Mouse (Mus musculus) midbrain, embryonic 14.5 days (tissue): ENCODE results near the gene Hdgfl3. TPM values are rescaled to one million over a fixed set of nuclear protein-coding genes. Genes with fewer than 3 reads are reported as not detected.

Experiments
- ATAC-seq: fragments of 200-750 bp; cut with Nextera tagmentation; 2 replicates; pipeline ENCODE4 v1.8.0; 2017; ENCODE audit warnings: moderate number of reproducible peaks, moderate library complexity; ENCODE audit not compliant: low FRiP score, low TSS enrichment
- DNase-seq: peaks from one replicate; pipeline ENCODE4 v3.0.0-alpha.2; 2015
- H3K27ac ChIP-seq: fragments of 300-500 bp; sonication (generic); replicated peaks from 2 replicates; pipeline ENCODE4 v1.5.1; 2014; ENCODE audit warnings: mild to moderate bottlenecking, low read depth, low read length, moderate library complexity
- H3K27me3 ChIP-seq: fragments of 300-500 bp; sonication (generic); 2 replicates; pipeline ENCODE4 v1.6.1; 2014; ENCODE audit warnings: low read length, control low read depth, mixed read lengths; ENCODE audit not compliant: control insufficient read depth, insufficient read depth
- H3K36me3 ChIP-seq: fragments of 300-500 bp; sonication (generic); 2 replicates; pipeline ENCODE4 v1.6.1; 2014; ENCODE audit warnings: low read length, control low read depth; ENCODE audit not compliant: control insufficient read depth, insufficient read depth
- H3K4me1 ChIP-seq: fragments of 300-500 bp; sonication (generic); 2 replicates; pipeline ENCODE4 v1.6.1; 2014; ENCODE audit warnings: mild to moderate bottlenecking, antibody characterized with exemption, low read length, control low read depth; ENCODE audit not compliant: control insufficient read depth, insufficient read depth
- H3K4me2 ChIP-seq: fragments of 300-500 bp; sonication (generic); 2 replicates; pipeline ENCODE4 v1.6.1; 2014; ENCODE audit warnings: mild to moderate bottlenecking, low read length, moderate library complexity
- H3K4me3 ChIP-seq: fragments of 300-500 bp; sonication (generic); replicated peaks from 2 replicates; pipeline ENCODE4 v1.5.1; 2014; ENCODE audit warnings: low read depth, low read length
- H3K9ac ChIP-seq: fragments of 300-500 bp; sonication (generic); replicated peaks from 2 replicates; pipeline ENCODE4 v1.6.1; 2014; ENCODE audit warnings: mild to moderate bottlenecking, low read length, moderate library complexity
- H3K9me3 ChIP-seq: fragments of 300-500 bp; sonication (generic); 2 replicates; pipeline ENCODE4 v1.6.1; 2016; ENCODE audit warnings: low read length, control low read depth, mixed read lengths; ENCODE audit not compliant: control insufficient read depth
- WGBS: fragments of 180-500 bp; shearing (Covaris S2); extraction: QIAGEN DNeasy Blood & Tissue Kit; methylation state at CpG from one replicate; pipeline ENCODE4 v1.1.7; 2014; 5-methylcytosine and 5-hydroxymethylcytosine counted together
- polyA plus RNA-seq: library from polyadenylated mRNA; unstranded; fragments of >200 nt; fragmentation: Nextera tagmentation; extraction: Ambion mirVana; gene quantifications from 2 replicates; pipeline ENCODE4 v1.2.1, GENCODE M21; 2014

The Hdgfl3 gene
- polyA plus RNA-seq, 1 experiment from 2014 or later: 99.2 TPM

GRCm38 (mm10) chr7:81959704-81960103 is 25.4 kb upstream of the Hdgfl3 start:
- Histone ChIP-seq H3K9me3 (no peaks in the 10 kb centered on the region), H3K36me3 (no peaks in the 10 kb centered on the region), H3K27me3 (no peaks in the 10 kb centered on the region), H3K4me2 (no peak overlapping the region), H3K9ac (no peak overlapping the region), H3K4me1 (no peaks in the 10 kb centered on the region), H3K27ac (no peak overlapping the region), H3K4me3 (no peak overlapping the region)
- ATAC-seq (no peak), DNase-seq (peak; percentile 89)
- 5% methylated on average over 3 of the region's 3 CpGs for WGBS

- ATAC-seq (no peak), DNase-seq (peak; percentile 47)
- no peaks in the 10 kb centered on the region for H3K36me3 ChIP-seq
- H3K27ac ChIP-seq: no peak overlapping the region
- H3K27me3 ChIP-seq: no peaks in the 10 kb centered on the region
- no peak overlapping the region for H3K4me2 ChIP-seq
- no peak overlapping the region for H3K4me3 ChIP-seq
- H3K9ac ChIP-seq: no peak overlapping the region
- no peaks in the 10 kb centered on the region for H3K4me1 ChIP-seq
- H3K9me3 ChIP-seq: no peaks in the 10 kb centered on the region
Observed at GRCm38 (mm10) chr7:81954208-81954846, 20.1 kb upstream of the Hdgfl3 start.

- DNase-seq: no peak
- Histone ChIP-seq H3K9me3 (no peaks in the 10 kb centered on the region), H3K4me2 (no peak overlapping the region), H3K9ac (no peak overlapping the region), H3K4me1 (no peaks in the 10 kb centered on the region), H3K36me3 (no peaks in the 10 kb centered on the region), H3K27ac (no peak overlapping the region), H3K4me3 (no peak overlapping the region), H3K27me3 (no peaks in the 10 kb centered on the region)
- no peak for ATAC-seq
- 89% methylated on average over 2 of the region's 2 CpGs for WGBS
Observed at GRCm38 (mm10) chr7:81950499-81950898, 16.2 kb upstream of the Hdgfl3 start.

GRCm38 (mm10) chr7:81945398-81945797 is 11.1 kb upstream of the Hdgfl3 start:
- peak; percentile 73 for DNase-seq
- Histone ChIP-seq H3K4me3 (no peak overlapping the region), H3K27me3 (no peaks in the 10 kb centered on the region), H3K9me3 (no peaks in the 10 kb centered on the region), H3K9ac (no peak overlapping the region), H3K36me3 (no peaks in the 10 kb centered on the region), H3K4me1 (no peaks in the 10 kb centered on the region), H3K4me2 (no peak overlapping the region), H3K27ac (no peak overlapping the region)
- ATAC-seq: no peak
- WGBS: 19% methylated on average over 4 of the region's 4 CpGs

- Histone ChIP-seq H3K4me2 (peak overlapping the region; percentile 79), H3K27ac (peak overlapping the region; percentile 99), H3K4me3 (peak overlapping the region; percentile 96), H3K27me3 (no peaks in the 10 kb centered on the region), H3K9me3 (no peaks in the 10 kb centered on the region), H3K36me3 (no peaks in the 10 kb centered on the region), H3K4me1 (peaks cover 24% of the 10 kb centered on the region), H3K9ac (peak overlapping the region; percentile 100)
- 1% methylated on average over 5 of the region's 5 CpGs for WGBS
- ATAC-seq: no peak; the same call in 1 of the 2 replicates
- peak; percentile 66 for DNase-seq
Observed at GRCm38 (mm10) chr7:81934806-81935205, 533 bp upstream of the Hdgfl3 start.

- H3K36me3 ChIP-seq: no peaks in the 10 kb centered on the region
- peak overlapping the region; percentile 99 for H3K27ac ChIP-seq
- under 1% methylated on average over 80 of the region's 103 CpGs for WGBS
- peak overlapping the region; percentile 79 for H3K4me2 ChIP-seq
- peak; percentile 85 for DNase-seq
- H3K9ac ChIP-seq: peak overlapping the region; percentile 100
- no peaks in the 10 kb centered on the region for H3K27me3 ChIP-seq
- H3K9me3 ChIP-seq: no peaks in the 10 kb centered on the region
- peak overlapping the region; percentile 96 for H3K4me3 ChIP-seq
- H3K4me1 ChIP-seq: peaks cover 29% of the 10 kb centered on the region
- ATAC-seq: peak; percentile 80
Observed at GRCm38 (mm10) chr7:81933601-81934266, 539 bp downstream of the Hdgfl3 start.

GRCm38 (mm10) chr7:81933061-81933600 is 1.1 kb downstream of the Hdgfl3 start:
- ATAC-seq (peak; percentile 31), DNase-seq (no peak)
- no peaks in the 10 kb centered on the region for H3K27me3 ChIP-seq
- H3K27ac ChIP-seq: peak overlapping the region; percentile 99
- H3K36me3 ChIP-seq: no peaks in the 10 kb centered on the region
- H3K4me2 ChIP-seq: peak overlapping the region; percentile 79
- peak overlapping the region; percentile 100 for H3K9ac ChIP-seq
- peaks cover 29% of the 10 kb centered on the region for H3K4me1 ChIP-seq
- WGBS: 4% methylated on average over 23 of the region's 23 CpGs
- no peaks in the 10 kb centered on the region for H3K9me3 ChIP-seq
- peak overlapping the region; percentile 96 for H3K4me3 ChIP-seq

- Histone ChIP-seq H3K4me3 (peak overlapping the region; percentile 96), H3K9me3 (no peaks in the 10 kb centered on the region), H3K4me1 (peaks cover 29% of the 10 kb centered on the region), H3K36me3 (no peaks in the 10 kb centered on the region), H3K9ac (peak overlapping the region; percentile 100), H3K27me3 (no peaks in the 10 kb centered on the region), H3K4me2 (peak overlapping the region; percentile 79), H3K27ac (peak overlapping the region; percentile 99; the same call in 1 of the 2 replicates)
- WGBS: 27% methylated on average over 5 of the region's 5 CpGs
- DNase-seq (peak; percentile 17), ATAC-seq (no peak)
Observed at GRCm38 (mm10) chr7:81932521-81933045, 1.7 kb downstream of the Hdgfl3 start.
